Mouse (Mus musculus) CH12.LX (cell line): Measurements from ENCODE around the gene Fkbp11. TPM values are rescaled to one million over a fixed set of nuclear protein-coding genes. Genes with fewer than 3 reads are reported as not detected.

Experiments
- DNase-seq: peaks from one replicate; pipeline ENCODE4 v3.0.0-alpha.2; 2013; ENCODE audit errors: extremely low read depth
- H3K27ac ChIP-seq: 2 replicates; pipeline ENCODE4 v1.5.1; 2012; ENCODE audit warnings: low read depth, mild to moderate bottlenecking, control low read depth, moderate library complexity; ENCODE audit not compliant: insufficient read depth
- H3K27me3 ChIP-seq: replicated peaks from 2 replicates; pipeline ENCODE3; 2012; ENCODE audit warnings: inconsistent platforms
- H3K36me3 ChIP-seq, 2 experiments: replicated peaks in 1 of 2; 2 replicates each; pipeline versions ENCODE3 to v1.6.1; 2012; ENCODE audit warnings: inconsistent platforms in 1 of 2, low read length in 1 of 2, mild to moderate bottlenecking in 1 of 2, mixed read lengths in 1 of 2, moderate library complexity in 1 of 2; ENCODE audit not compliant: control insufficient read depth in 1 of 2, insufficient read depth in 1 of 2
- H3K4me1 ChIP-seq, 2 experiments: 2 replicates each; pipeline ENCODE4 v1.6.1; 2012; ENCODE audit warnings: inconsistent platforms in 1 of 2, moderate library complexity in 1 of 2; ENCODE audit not compliant: insufficient read depth in 2 of 2, control insufficient read depth in 1 of 2
- H3K4me2 ChIP-seq: 2 replicates; pipeline ENCODE4 v1.6.1; 2012; ENCODE audit warnings: low read depth, mild to moderate bottlenecking, control low read depth; ENCODE audit not compliant: poor library complexity, insufficient read depth, severe bottlenecking
- H3K4me3 ChIP-seq, 3 experiments: fragments of 150-350 bp in 1 of 3; sonication (generic) in 1 of 3; replicated peaks in 1 of 3; 2 replicates each; pipeline versions ENCODE3 to v1.5.1; 2011 to 2012; ENCODE audit warnings: low read depth in 2 of 3, low read length in 2 of 3, mild to moderate bottlenecking in 2 of 3, moderate library complexity in 2 of 3, control low read depth in 1 of 3, improper control_type of control experiment in 1 of 3, inconsistent platforms in 1 of 3, mixed read lengths in 1 of 3; ENCODE audit not compliant: poor library complexity in 1 of 3
- H3K79me2 ChIP-seq: replicated peaks from 2 replicates; pipeline ENCODE4 v1.6.1; 2012; ENCODE audit warnings: mild to moderate bottlenecking, moderate library complexity; ENCODE audit not compliant: control insufficient read depth, poor library complexity, insufficient read depth, severe bottlenecking; ENCODE audit errors: extremely low read depth
- H3K9ac ChIP-seq: 2 replicates; pipeline ENCODE4 v1.6.1; 2012; ENCODE audit warnings: low read depth, mild to moderate bottlenecking, control low read depth, moderate library complexity; ENCODE audit not compliant: insufficient read depth
- H3K9me3 ChIP-seq: replicated peaks from 2 replicates; pipeline ENCODE3; 2012; ENCODE audit warnings: low read length, inconsistent platforms, mixed read lengths
- BHLHE40 ChIP-seq: IDR thresholded peaks from 2 replicates; pipeline ENCODE4 v1.6.1; 2011; ENCODE audit warnings: mild to moderate bottlenecking, low read depth, low read length, improper control_type of control experiment
- CHD1 ChIP-seq: IDR thresholded peaks from 2 replicates; pipeline ENCODE4 v1.6.1; 2012; ENCODE audit warnings: low read depth, low read length, improper control_type of control experiment, inconsistent platforms
- E2F4 ChIP-seq: IDR thresholded peaks from 2 replicates; pipeline ENCODE4 v1.6.1; 2011; ENCODE audit warnings: low read depth, low read length, improper control_type of control experiment; ENCODE audit not compliant: insufficient replicate concordance
- ETS1 ChIP-seq: conservative IDR thresholded peaks from 2 replicates; pipeline ENCODE4 v1.6.1; 2012; ENCODE audit warnings: low read depth, mild to moderate bottlenecking, inconsistent platforms, low read length, improper control_type of control experiment, moderate library complexity
- HCFC1 ChIP-seq: IDR thresholded peaks from 2 replicates; pipeline ENCODE4 v1.6.1; 2012; ENCODE audit warnings: low read depth, mild to moderate bottlenecking, inconsistent platforms, low read length, improper control_type of control experiment
- JUND ChIP-seq: conservative IDR thresholded peaks from 2 replicates; pipeline ENCODE4 v1.6.1; 2011; ENCODE audit warnings: low read depth, low read length, improper control_type of control experiment
- MAX ChIP-seq: IDR thresholded peaks from 2 replicates; pipeline ENCODE4 v1.6.1; 2011; ENCODE audit warnings: low read length, improper control_type of control experiment
- MEF2A ChIP-seq: IDR thresholded peaks from 2 replicates; pipeline ENCODE4 v1.6.1; 2014; ENCODE audit warnings: low read depth, mild to moderate bottlenecking, inconsistent platforms, low read length, improper control_type of control experiment, borderline replicate concordance
- MXI1 ChIP-seq: IDR thresholded peaks from 2 replicates; pipeline ENCODE4 v1.6.1; 2011; ENCODE audit warnings: mild to moderate bottlenecking, low read depth, low read length, improper control_type of control experiment
- NELFE ChIP-seq: IDR thresholded peaks from 2 replicates; pipeline ENCODE4 v1.6.1; 2011; ENCODE audit warnings: low read depth, low read length, improper control_type of control experiment
- NRF1 ChIP-seq: IDR thresholded peaks from 2 replicates; pipeline ENCODE4 v1.6.1; 2014; ENCODE audit warnings: low read depth, mild to moderate bottlenecking, inconsistent platforms, low read length, improper control_type of control experiment, moderate library complexity
- PAX5 ChIP-seq: IDR thresholded peaks from 2 replicates; pipeline ENCODE4 v1.6.1; 2012; ENCODE audit warnings: low read length, inconsistent platforms, mixed read lengths
- POLR2A ChIP-seq: IDR thresholded peaks from 2 replicates; pipeline ENCODE4 v1.6.1; 2011; ENCODE audit warnings: low read depth, mild to moderate bottlenecking, improper control_type of control experiment, low read length
- POLR2AphosphoS2 ChIP-seq: IDR thresholded peaks from 2 replicates; pipeline ENCODE4 v1.6.1; 2011; ENCODE audit warnings: low read depth, low read length, improper control_type of control experiment
- RAD21 ChIP-seq: IDR thresholded peaks from 2 replicates; pipeline ENCODE4 v1.6.1; 2011; ENCODE audit warnings: low read depth, mild to moderate bottlenecking, low read length, improper control_type of control experiment, moderate library complexity
- SIN3A ChIP-seq: IDR thresholded peaks from 2 replicates; pipeline ENCODE4 v1.6.1; 2012; ENCODE audit warnings: low read length, improper control_type of control experiment, inconsistent platforms
- TCF12 ChIP-seq: IDR thresholded peaks from 2 replicates; pipeline ENCODE4 v1.6.1; 2014; ENCODE audit warnings: low read depth, mild to moderate bottlenecking, inconsistent platforms, low read length, improper control_type of control experiment
- UBTF ChIP-seq: IDR thresholded peaks from 2 replicates; pipeline ENCODE4 v1.6.1; 2012; ENCODE audit warnings: low read depth, mild to moderate bottlenecking, inconsistent platforms, low read length, improper control_type of control experiment, moderate library complexity
- USF1 ChIP-seq: IDR thresholded peaks from 2 replicates; pipeline ENCODE4 v1.6.1; 2014; ENCODE audit warnings: low read depth, mild to moderate bottlenecking, inconsistent platforms, low read length, improper control_type of control experiment
- USF2 ChIP-seq: conservative IDR thresholded peaks from 2 replicates; pipeline ENCODE4 v1.6.1; 2011; ENCODE audit warnings: low read depth, low read length, improper control_type of control experiment
- ZC3H11A ChIP-seq: IDR thresholded peaks from 2 replicates; pipeline ENCODE4 v1.6.1; 2012; ENCODE audit warnings: low read depth, mild to moderate bottlenecking, inconsistent platforms, low read length, improper control_type of control experiment
- ZKSCAN1 ChIP-seq: IDR thresholded peaks from 2 replicates; pipeline ENCODE4 v1.6.1; 2012; ENCODE audit warnings: low read depth, inconsistent platforms, low read length, improper control_type of control experiment, borderline replicate concordance
- ZMIZ1 ChIP-seq: IDR thresholded peaks from 2 replicates; pipeline ENCODE4 v1.6.1; 2012; ENCODE audit warnings: low read depth, mild to moderate bottlenecking, inconsistent platforms, low read length, improper control_type of control experiment
- dilution Hi-C: fragments of 300-500 bp; cut with MboI; formaldehyde crosslinking; loops from 2 replicates; pipeline ENCODE4 v1.14.3; 2020; ENCODE audit warnings: low sequenced_read_pairs; ENCODE audit not compliant: extremely low pct_unique_long_range_greater_than_20kb, extremely low pct_ligation_motif_present
- in situ Hi-C: fragments of 300-500 bp; cut with MboI; formaldehyde crosslinking; loops from 3 replicates; pipeline ENCODE4 v1.14.3; 2019; ENCODE audit warnings: low sequenced_read_pairs, low pct_ligation_motif_present, low pct_unique_long_range_greater_than_20kb, mixed read lengths
- polyA plus RNA-seq: library from polyadenylated mRNA; unstranded; fragments of >175 nt; gene quantifications from 2 replicates; pipeline ENCODE4 v1.2.1, GENCODE M21; 2012; ENCODE audit warnings: low read depth; ENCODE audit not compliant: insufficient read length
- total RNA-seq, 2 experiments: library from RNA; depleted of rRNA; stranded (reverse); fragments of 300-350 nt in 1 of 2; fragments of >200 nt in 1 of 2; gene quantifications; 2 replicates each; pipeline ENCODE4 v1.2.3; 2012 to 2014

Fkbp11 gene
- total and polyA plus RNA-seq, 3 experiments, result 21.0 to 75.0 (median 22.2) TPM

DNA sequence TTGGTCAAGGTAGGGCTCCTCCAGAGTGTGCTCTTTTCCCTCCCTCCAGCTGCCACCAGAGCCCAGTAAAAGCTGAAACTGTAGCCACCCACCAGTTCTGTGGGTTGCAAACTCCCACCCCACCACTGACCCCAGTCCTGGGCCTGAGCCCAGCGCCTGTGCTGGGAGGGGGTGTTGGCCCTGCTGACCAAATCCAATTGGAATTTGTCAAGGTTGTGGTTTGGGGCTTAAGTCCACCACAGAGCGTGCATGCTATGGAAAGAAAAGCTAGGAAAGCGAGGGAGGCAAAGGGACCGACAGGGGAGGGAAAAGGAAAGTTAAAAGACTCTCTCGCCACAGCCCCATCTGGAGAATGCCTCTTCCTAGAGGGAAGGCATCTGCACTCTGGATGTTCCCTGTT lies 40.3 kb upstream of the Fkbp11 start:
- H3K27ac ChIP-seq, result no peak overlapping the region
- in situ Hi-C loops (no loop called here), dilution Hi-C loops (no loop called here)
- H3K4me3 ChIP-seq, result no peak overlapping the region
- no peaks in the 10 kb centered on the region for H3K9me3 ChIP-seq
- peaks cover 0 to 17% of the 10 kb centered on the region in 2 experiments; a peak in 2 of 4 replicates for H3K4me1 ChIP-seq
- no peaks in the 10 kb centered on the region; the same call in 1 of the 2 replicates for H3K79me2 ChIP-seq
- no peak overlapping the region for H3K9ac ChIP-seq
- no peak for DNase-seq
- peaks cover 9 to 32% of the 10 kb centered on the region in 2 experiments for H3K36me3 ChIP-seq
- TF ChIP-seq ZC3H11A, result no peak
- H3K27me3 ChIP-seq, result no peaks in the 10 kb centered on the region
- no peak overlapping the region for H3K4me2 ChIP-seq

GRCm38 (mm10) chr15:98765929-98766328 lies 37.9 kb upstream of the Fkbp11 start:
- DNase-seq, result no peak
- Histone ChIP-seq H3K27me3 (no peaks in the 10 kb centered on the region), H3K9me3 (no peaks in the 10 kb centered on the region), H3K79me2 (peaks cover 19% of the 10 kb centered on the region), H3K9ac (no peak overlapping the region), H3K4me1 (peaks cover 6 to 22% of the 10 kb centered on the region in 2 experiments), H3K4me2 (no peak overlapping the region), H3K27ac (no peak overlapping the region), H3K4me3 (no peak overlapping the region), H3K36me3 (peaks cover under 1 to 16% of the 10 kb centered on the region in 2 experiments)
- dilution Hi-C loops (no loop called here), in situ Hi-C loops (no loop called here)
- TF ChIP-seq ETS1, result no peak
- no peak for TF ChIP-seq JUND
- no peak for TF ChIP-seq POLR2AphosphoS2
- TF ChIP-seq CHD1, result no peak
- TF ChIP-seq PAX5, result no peak
- TF ChIP-seq MEF2A, result no peak
- no peak for TF ChIP-seq SIN3A
- TF ChIP-seq NRF1, result no peak

GRCm38 (mm10) chr15:98762670-98763529 lies 34.9 kb upstream of the Fkbp11 start, which contains the start of gene Arf3:
TSS of gene Arf3 (minus strand) at chr15:98763214.
- in situ Hi-C loops, result no loop called here
- peak within 1 kb of the TSS; percentile 48; the same call in 1 of the 2 replicates for H3K27ac ChIP-seq
- H3K4me3 ChIP-seq, result peak within 1 kb of the TSS; percentile 87 to 94 (median 88)
- no peaks in the 10 kb centered on the region for H3K9me3 ChIP-seq
- peaks cover 6 to 31% of the 10 kb centered on the region in 2 experiments for H3K4me1 ChIP-seq
- H3K4me2 ChIP-seq, result peak within 1 kb of the TSS; percentile 80
- no peaks in the 10 kb centered on the region for H3K27me3 ChIP-seq
- dilution Hi-C loops, result no loop called here
- H3K9ac ChIP-seq, result peak within 1 kb of the TSS; percentile 85
- DNase-seq, result peak; percentile 97
- peaks cover 10 to 38% of the 10 kb centered on the region in 2 experiments for H3K36me3 ChIP-seq
- peaks cover 40% of the 10 kb centered on the region for H3K79me2 ChIP-seq
- TF ChIP-seq POLR2A, result peak; percentile 88
- TF ChIP-seq RAD21, result no peak
- peak; percentile 88 for TF ChIP-seq TCF12
- no peak for TF ChIP-seq BHLHE40
- TF ChIP-seq NELFE, result peak; percentile 95
- TF ChIP-seq USF1, result no peak
- peak; percentile 52; the same call in 1 of the 2 replicates for TF ChIP-seq MEF2A
- no peak for TF ChIP-seq ETS1
- TF ChIP-seq MXI1, result peak; percentile 98
- peak; percentile 81 for TF ChIP-seq HCFC1
- no peak for TF ChIP-seq USF2
- TF ChIP-seq POLR2AphosphoS2, result peak; percentile 33; the same call in 1 of the 2 replicates
- TF ChIP-seq E2F4, result no peak
- TF ChIP-seq ZMIZ1, result peak; percentile 94
- TF ChIP-seq MAX, result no peak; the same call in 1 of the 2 replicates
- no peak for TF ChIP-seq ZKSCAN1
- TF ChIP-seq UBTF, result peak; percentile 78; the same call in 1 of the 2 replicates
